Mouse (Mus musculus) liver, embryonic 16.5 days (tissue): ENCODE data around the gene Gclc. TPM values are rescaled to one million over a fixed set of nuclear protein-coding genes. Genes with fewer than 3 reads are reported as not detected.
A peak's percentile ranks its signal among the peaks of the same experiment; 100 is the strongest.
"Not testable (repeated sequence)": the region's sequence is repeated elsewhere in the genome, so short reads cannot be mapped to it uniquely, and the experiment has no call there.

ENCODE experiments used
- ATAC-seq: fragments of 200-750 bp; cut with Nextera tagmentation; 2 replicates; pipeline ENCODE4 v1.8.0; 2017; ENCODE audit warnings: low read depth, mild to moderate bottlenecking, moderate number of reproducible peaks, moderate library complexity
- H3K27ac ChIP-seq: fragments of 300-500 bp; sonication (generic); 2 replicates; pipeline ENCODE4 v1.5.1; 2014; ENCODE audit warnings: mild to moderate bottlenecking, low read length
- H3K27me3 ChIP-seq: fragments of 300-500 bp; sonication (generic); 2 replicates; pipeline ENCODE4 v1.6.1; 2014; ENCODE audit warnings: low read depth, low read length, mixed read lengths; ENCODE audit not compliant: control insufficient read depth, insufficient read depth
- H3K36me3 ChIP-seq: fragments of 300-500 bp; sonication (generic); 2 replicates; pipeline ENCODE4 v1.6.1; 2014; ENCODE audit warnings: mild to moderate bottlenecking; ENCODE audit not compliant: control insufficient read depth, insufficient read depth
- H3K4me1 ChIP-seq: fragments of 300-500 bp; sonication (generic); 2 replicates; pipeline ENCODE4 v1.6.1; 2014; ENCODE audit warnings: low read depth, low read length, mixed read lengths; ENCODE audit not compliant: control insufficient read depth
- H3K4me2 ChIP-seq: fragments of 300-500 bp; sonication (generic); 2 replicates; pipeline ENCODE4 v1.6.1; 2014; ENCODE audit warnings: low read depth, low read length, mixed read lengths
- H3K4me3 ChIP-seq: fragments of 300-500 bp; sonication (generic); 2 replicates; pipeline ENCODE4 v1.5.1; 2014; ENCODE audit warnings: low read depth, mild to moderate bottlenecking, low read length
- H3K9ac ChIP-seq: fragments of 300-500 bp; sonication (generic); 2 replicates; pipeline ENCODE4 v1.6.1; 2014; ENCODE audit warnings: low read depth, low read length
- H3K9me3 ChIP-seq: fragments of 300-500 bp; sonication (generic); replicated peaks from 2 replicates; pipeline ENCODE4 v1.6.1; 2016; ENCODE audit warnings: low read length; ENCODE audit not compliant: control insufficient read depth
- WGBS: fragments of 180-500 bp; shearing (Covaris S2); extraction: QIAGEN DNeasy Blood & Tissue Kit; methylation state at CpG from one replicate; pipeline ENCODE4 v1.1.7; 2014; ENCODE audit not compliant: insufficient replicate concordance; 5-methylcytosine and 5-hydroxymethylcytosine counted together
- polyA plus RNA-seq: library from polyadenylated mRNA; unstranded; fragments of >200 nt; fragmentation: Nextera tagmentation; extraction: Ambion mirVana; gene quantifications from 2 replicates; pipeline ENCODE4 v1.2.1, GENCODE M21; 2015

Gclc gene
- polyA plus RNA-seq, 1 experiment from 2014 or later = 24.6 TPM

DNA sequence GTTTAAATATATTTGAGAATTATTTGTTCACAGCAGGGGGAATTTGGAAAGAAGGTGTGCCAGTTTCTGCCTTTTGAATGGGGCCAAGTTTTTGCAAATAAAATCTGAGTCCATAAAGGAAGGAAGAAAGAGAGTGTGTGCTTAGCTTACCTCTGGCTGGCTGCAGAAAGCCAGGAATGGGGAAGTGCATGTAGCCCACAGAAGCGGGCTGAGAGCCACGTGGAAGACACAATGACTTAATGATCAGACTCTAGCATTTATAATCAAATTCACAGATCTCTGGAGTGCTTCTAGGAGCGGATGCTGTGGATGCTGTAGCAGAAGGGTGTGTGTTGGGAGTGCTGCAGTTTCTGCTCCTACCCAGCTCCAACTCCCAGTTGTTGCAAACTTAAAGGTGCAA lies 22.3 kb upstream of the Gclc start:
- 16% methylated on average over 3 of the region's 3 CpGs for WGBS
- ATAC-seq = no peak
- Histone ChIP-seq H3K4me3 (no peak overlapping the region), H3K27ac (no peak overlapping the region), H3K9me3 (no peaks in the 10 kb centered on the region), H3K27me3 (no peaks in the 10 kb centered on the region), H3K9ac (no peak overlapping the region), H3K4me1 (no peaks in the 10 kb centered on the region), H3K36me3 (no peaks in the 10 kb centered on the region), H3K4me2 (no peak overlapping the region)

DNA sequence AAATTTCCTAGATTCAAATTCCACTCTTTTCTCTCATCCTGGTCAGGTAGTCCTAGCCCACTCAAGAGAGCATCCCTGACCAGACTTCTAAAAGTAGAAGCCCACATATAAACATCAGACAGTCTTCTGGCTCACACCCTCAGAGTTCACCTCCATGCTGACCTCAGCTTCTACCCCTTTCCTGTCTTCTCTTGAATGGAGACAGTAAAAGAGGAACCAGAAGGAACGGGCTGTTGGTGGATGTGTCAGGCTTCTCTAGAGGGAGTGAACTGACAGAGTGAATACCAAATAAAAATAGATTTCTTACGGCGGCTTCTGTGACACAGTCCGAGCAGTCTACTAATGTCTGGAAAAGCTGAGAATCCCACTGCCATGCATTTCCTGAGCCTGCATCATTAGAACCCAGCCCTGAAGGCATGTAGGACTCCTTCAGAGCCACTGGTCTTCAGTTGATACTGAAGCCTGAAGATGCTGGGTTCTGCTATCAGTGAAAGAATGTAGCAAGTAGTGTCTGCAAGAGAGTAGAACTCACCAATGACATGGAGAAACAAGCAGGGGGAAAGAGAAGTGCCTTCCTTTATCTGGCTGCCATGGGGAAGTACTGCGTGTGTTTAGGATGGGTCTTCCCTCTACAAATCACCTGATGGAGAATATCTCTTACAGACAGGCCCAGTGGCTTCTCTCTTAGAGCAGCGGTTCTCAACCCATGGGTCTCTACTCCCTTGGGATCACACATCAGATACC lies 16.9 kb upstream of the Gclc start:
- H3K4me2 ChIP-seq = no peak overlapping the region
- no peaks in the 10 kb centered on the region for H3K27me3 ChIP-seq
- H3K4me3 ChIP-seq = no peak overlapping the region
- WGBS = 22% methylated on average over 6 of the region's 6 CpGs
- no peaks in the 10 kb centered on the region for H3K36me3 ChIP-seq
- H3K9ac ChIP-seq = no peak overlapping the region
- no peaks in the 10 kb centered on the region for H3K4me1 ChIP-seq
- no peak overlapping the region for H3K27ac ChIP-seq
- no peaks in the 10 kb centered on the region for H3K9me3 ChIP-seq
- no peak for ATAC-seq

DNA sequence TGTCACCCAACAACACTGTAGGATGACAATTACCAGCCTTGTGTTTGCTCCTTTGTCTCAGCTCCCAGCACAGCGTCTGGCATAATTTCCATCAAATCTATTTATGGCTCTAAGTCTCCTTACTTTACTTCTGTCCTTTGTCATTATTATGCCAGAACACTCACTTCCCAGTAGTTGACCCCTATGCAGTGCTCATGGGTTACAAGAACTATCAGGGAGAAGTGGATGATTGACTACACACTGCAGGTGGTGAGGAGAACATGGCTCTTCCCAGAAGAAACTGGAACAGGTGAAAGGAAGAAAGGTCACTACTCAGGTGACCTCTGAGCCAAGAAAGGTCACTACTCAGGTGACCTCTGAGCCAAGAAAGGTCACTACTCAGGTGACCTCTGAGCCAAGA lies 12.9 kb upstream of the Gclc start:
- 65% methylated on average over 1 of the region's 1 CpGs for WGBS
- Histone ChIP-seq H3K4me3 (no peak overlapping the region), H3K9me3 (no peaks in the 10 kb centered on the region), H3K4me1 (peaks cover under 1% of the 10 kb centered on the region; the same call in 1 of the 2 replicates), H3K36me3 (no peaks in the 10 kb centered on the region), H3K4me2 (no peak overlapping the region), H3K27ac (no peak overlapping the region), H3K9ac (no peak overlapping the region), H3K27me3 (no peaks in the 10 kb centered on the region)
- no peak for ATAC-seq

DNA sequence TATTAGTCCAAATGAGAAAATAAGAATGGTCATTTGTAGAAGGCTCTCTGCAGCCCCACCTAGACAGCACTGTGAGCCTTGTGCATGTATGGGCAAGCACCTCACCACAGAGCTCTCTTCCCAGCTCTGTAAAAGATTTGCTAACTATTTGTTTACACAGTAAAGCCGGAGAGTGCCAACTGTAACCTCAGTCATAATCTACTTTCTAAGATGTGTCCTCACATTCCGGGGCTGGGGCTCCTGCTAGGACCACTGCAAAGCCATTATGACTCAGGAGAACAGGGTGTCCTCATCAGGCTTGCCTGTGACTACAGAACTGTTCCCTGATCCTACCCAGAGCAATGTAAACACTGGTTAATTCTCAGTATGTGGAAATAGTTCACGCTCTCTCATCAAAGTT lies 9.5 kb upstream of the Gclc start:
- Histone ChIP-seq H3K9ac (no peak overlapping the region), H3K4me3 (no peak overlapping the region), H3K4me1 (peaks cover 7% of the 10 kb centered on the region; the same call in 1 of the 2 replicates), H3K27ac (peak overlapping the region; percentile 50), H3K4me2 (no peak overlapping the region), H3K9me3 (no peaks in the 10 kb centered on the region), H3K27me3 (no peaks in the 10 kb centered on the region), H3K36me3 (no peaks in the 10 kb centered on the region)
- WGBS = 43% methylated on average over 3 of the region's 3 CpGs
- ATAC-seq = peak; percentile 65

DNA sequence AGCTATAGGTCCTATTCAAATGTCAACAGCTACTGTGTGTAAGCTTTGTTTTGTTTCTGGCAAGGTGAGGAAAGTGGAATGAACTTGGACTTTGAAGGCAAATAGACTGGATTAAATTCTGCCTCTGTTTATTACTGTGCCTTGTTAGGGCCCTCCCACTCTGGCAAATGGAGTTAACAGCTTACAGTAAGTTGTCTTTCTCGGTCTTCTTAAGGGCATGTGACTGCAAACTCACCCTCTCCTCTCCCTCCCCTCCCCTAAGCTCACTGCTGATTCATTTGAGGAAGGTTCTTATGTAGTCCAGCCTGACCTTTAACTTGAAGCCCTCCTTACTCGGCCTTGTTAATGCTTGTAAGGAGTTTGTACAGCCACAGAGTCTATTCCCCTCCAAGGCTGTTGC lies 8.0 kb upstream of the Gclc start:
- Histone ChIP-seq H3K4me3 (no peak overlapping the region), H3K4me1 (peaks cover 15% of the 10 kb centered on the region), H3K9me3 (no peaks in the 10 kb centered on the region), H3K36me3 (no peaks in the 10 kb centered on the region), H3K27me3 (no peaks in the 10 kb centered on the region), H3K9ac (no peak overlapping the region), H3K4me2 (no peak overlapping the region), H3K27ac (no peak overlapping the region)
- 28% methylated on average over 2 of the region's 2 CpGs for WGBS
- ATAC-seq = no peak

DNA sequence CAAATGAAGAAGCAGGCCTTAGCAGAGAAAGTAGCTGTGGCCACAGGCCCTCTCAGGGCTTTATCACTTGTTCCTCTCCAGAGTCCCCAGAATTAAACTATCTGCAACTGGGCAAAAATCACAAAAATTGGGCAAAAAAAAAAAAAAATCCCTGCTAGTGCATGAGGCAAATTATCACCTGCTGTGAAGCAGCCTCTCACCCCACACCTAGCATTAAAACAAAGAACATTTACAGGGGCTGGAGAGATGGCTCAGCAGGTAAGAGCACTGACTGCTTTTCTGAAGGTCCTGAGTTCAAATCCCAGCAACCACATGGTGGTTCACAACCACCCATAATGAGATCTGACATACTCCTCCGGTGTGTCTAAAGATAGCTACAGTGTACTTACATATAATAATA lies 6.0 kb upstream of the Gclc start:
- H3K9me3 ChIP-seq, ATAC-seq, H3K9ac ChIP-seq, H3K36me3 ChIP-seq, H3K27ac ChIP-seq, H3K4me2 ChIP-seq, H3K4me3 ChIP-seq, H3K27me3 ChIP-seq: not testable (repeated sequence)
- H3K4me1 ChIP-seq = peaks cover 20% of the 10 kb centered on the region
- 76% methylated on average over 1 of the region's 1 CpGs for WGBS

DNA sequence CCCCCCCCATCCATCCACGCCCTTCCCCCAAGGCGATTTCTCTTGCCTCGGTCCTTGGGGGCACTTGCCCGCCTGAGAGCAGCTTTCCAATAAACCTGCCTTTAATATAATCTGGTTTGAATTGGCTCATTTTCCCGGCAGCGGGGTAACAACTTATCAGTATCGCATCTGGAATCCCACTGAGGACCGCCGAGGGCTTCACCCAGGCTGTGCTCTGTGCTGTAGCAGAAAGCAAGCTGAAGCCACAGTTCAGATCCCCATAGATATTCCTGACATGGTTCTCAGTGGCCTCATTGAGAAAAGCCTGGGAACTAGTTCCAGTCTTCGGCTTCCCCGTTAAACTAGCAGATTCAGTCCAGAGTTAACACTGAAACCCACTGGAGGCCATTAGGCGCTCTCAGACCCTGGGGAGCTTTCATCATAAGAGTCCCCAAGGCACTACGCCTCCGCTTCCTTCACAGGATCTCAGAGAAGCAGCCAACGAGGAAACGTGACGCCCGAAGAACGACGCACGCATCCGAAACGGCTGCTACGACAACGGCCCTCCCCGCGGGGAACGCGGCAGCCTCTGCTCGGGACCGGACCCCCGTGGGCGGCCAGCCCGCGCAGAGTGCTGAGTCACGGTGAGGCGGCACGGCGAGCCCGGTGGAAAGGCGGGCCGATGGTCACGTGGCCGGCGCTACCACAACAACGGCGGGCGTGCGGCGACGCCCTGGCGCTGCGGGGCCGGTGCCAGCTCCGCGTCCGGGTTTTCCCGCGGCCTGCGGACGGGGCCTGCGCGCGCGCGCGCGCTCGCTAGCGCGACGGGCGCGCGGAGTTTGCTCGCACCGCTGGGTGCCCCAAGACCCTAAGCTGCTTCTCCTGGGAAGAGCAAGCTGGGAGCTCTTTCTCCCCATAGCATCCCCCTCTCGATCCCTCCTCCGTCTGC lies 3.9 kb upstream of the Gclc start:
- WGBS = under 1% methylated on average over 72 of the region's 79 CpGs
- peak overlapping the region; percentile 71 for H3K4me3 ChIP-seq
- no peaks in the 10 kb centered on the region for H3K9me3 ChIP-seq
- peak; percentile 81 for ATAC-seq
- H3K4me2 ChIP-seq = peak overlapping the region; percentile 97
- H3K4me1 ChIP-seq = peaks cover 24% of the 10 kb centered on the region
- peak overlapping the region; percentile 95 for H3K27ac ChIP-seq
- no peaks in the 10 kb centered on the region for H3K27me3 ChIP-seq
- peak overlapping the region; percentile 83 for H3K9ac ChIP-seq
- no peaks in the 10 kb centered on the region for H3K36me3 ChIP-seq

DNA sequence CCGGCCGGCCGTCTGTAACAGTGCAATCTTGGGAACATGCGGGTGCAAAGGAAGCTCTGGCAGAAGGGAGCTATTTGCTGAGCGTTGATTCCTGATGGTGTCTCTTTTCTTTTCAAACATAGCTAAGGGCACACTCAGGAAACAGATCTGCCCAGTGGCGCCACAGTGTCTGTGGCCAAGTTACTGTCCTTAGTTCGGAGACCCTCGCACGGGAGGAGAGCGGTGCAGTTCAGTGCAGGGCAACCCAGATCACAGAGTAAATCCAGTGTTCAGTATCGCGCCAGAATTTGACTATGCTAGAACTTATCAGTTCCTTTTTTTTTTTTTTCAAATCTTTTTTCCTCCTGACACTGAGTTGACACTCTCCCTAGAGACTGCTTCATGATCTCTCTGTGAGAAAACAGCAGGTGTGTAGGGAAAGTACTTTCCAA lies 3.2 kb upstream of the Gclc start:
- peaks cover 24% of the 10 kb centered on the region for H3K4me1 ChIP-seq
- ATAC-seq = no peak
- no peaks in the 10 kb centered on the region for H3K9me3 ChIP-seq
- H3K4me3 ChIP-seq = peak overlapping the region; percentile 71
- peak overlapping the region; percentile 95 for H3K27ac ChIP-seq
- H3K27me3 ChIP-seq = no peaks in the 10 kb centered on the region
- H3K4me2 ChIP-seq = peak overlapping the region; percentile 97
- WGBS = under 1% methylated on average over 12 of the region's 12 CpGs
- no peaks in the 10 kb centered on the region for H3K36me3 ChIP-seq
- H3K9ac ChIP-seq = peak overlapping the region; percentile 83
